Mouse (Mus musculus) lung, postnatal 36 days (tissue): ENCODE results near the gene Hoxa6.
A peak's percentile ranks its signal among the peaks of the same experiment; 100 is the strongest.

Source experiments
- DNase-seq: peaks from one replicate; pipeline ENCODE4 v3.0.0; 2022; ENCODE audit warnings: mixed read lengths

The Hoxa6 gene

DNA sequence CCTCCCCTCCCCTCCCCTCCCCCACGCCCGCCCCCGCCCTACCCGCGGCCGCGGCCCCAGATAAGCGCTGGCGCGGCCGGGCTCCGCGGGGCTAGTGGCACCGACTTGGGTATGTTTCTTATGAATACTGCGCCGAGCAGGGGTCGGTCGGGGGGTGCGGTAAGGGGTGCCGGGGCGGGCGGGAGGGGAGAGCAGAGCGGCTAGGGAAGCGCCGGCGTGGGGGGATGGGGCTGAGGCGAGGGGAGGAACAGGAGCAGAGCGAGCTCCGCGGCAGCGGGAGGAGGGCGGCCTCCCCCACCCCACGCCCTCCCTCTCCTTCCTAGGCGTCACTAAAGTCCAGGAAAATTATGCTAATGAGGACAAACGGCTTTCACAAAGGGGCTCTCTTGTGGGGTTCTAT, 32.7 kb downstream of the Hoxa6 start:
- DNase-seq = peak; percentile 54

DNA sequence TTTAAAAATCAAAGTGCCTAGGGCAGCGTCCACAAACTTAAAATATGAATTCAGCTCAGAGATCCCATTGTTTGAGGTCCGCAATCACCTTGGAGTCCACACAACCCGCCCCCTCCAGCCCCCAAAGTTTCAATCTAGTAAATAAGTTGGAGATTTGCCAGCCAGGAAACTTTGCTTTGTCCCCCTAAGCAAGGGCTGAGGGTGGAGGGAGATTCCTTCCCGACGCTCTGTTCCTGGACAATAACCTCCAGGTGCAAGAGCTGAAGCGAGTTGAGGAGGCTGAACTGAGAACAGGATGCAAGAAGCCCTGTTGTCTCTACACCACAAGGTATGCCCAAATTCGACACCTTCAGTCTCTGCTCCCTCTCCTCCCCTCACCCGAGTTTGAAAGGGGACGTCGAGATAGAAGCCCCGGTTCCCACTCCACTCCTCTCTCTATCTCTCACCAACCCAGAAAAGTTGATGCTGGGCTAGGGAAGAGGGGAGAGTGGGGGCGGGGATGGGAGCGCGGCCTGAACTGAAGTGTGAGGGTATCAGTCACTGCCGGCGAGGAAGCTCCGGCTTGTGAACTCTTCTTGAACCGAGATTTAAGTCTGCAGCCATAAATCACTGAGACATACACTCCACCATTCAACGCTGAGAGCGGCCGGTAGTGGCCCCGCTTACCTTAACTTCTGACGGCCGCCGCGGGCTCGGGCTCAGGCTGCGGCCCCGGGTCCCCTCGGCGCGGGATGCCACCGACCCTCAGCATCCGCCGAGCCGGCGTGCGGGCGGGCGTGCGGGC, 33.4 kb downstream of the Hoxa6 start:
- peak; percentile 56 for DNase-seq

DNA sequence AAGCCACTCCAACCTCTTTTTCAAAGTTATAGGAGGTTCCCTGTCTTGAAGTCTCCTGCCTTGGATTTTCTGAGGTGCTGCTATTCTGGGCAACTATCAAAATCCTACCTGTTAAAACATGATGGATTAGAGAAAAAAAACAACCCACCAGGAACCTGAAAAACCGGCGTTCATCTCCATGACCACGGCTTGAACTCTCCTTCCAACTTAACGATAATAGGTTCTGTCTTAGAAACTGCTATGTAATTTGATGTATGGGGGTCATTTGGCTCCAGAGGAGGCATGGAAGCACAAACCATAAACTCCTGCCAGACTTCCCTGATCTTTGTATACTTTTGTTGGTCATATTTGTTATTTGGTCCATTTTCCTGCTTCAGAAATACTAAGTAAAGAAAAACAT, 34.9 kb downstream of the Hoxa6 start:
- DNase-seq = no peak

DNA sequence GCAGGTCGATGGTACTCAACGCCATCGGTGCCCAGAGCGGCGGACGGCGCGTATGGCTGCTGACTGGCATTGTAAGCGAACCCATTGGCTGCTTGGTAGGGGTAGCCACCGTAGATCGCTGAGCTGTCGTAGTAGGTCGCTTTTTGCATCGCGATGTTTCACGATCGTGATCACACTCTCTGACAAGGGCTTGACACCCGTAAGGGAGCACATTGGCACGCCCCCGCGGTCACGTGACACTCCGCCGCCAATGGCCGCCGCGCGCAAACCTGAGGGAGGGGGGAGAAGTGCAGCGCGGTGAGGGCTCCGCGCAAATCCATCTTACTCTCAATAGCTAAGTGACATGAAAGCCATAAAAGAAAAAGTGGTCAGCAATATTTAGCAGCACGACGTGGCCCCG, 36.0 kb downstream of the Hoxa6 start:
- DNase-seq = peak; percentile 94

DNA sequence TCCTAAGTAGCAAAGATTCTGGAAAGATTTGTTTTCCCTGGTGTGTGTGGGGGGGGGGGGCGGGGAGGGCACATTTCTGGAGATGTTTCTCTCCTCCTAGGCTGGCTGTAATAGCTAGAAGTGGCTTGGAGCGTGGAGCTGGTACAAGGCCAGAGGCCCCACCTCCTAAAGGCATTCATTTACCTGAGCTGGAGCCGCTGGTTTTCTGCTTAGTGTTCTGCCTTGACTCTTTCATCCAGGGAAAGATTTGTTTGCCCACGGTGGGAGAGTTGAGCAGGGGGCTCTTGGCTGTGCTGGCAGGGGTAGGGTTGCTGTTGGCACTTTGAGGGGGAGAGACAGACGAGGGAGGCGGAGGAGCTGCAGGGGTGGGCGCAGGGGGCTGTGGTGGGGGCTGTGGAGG, 36.6 kb downstream of the Hoxa6 start:
- no peak for DNase-seq

DNA sequence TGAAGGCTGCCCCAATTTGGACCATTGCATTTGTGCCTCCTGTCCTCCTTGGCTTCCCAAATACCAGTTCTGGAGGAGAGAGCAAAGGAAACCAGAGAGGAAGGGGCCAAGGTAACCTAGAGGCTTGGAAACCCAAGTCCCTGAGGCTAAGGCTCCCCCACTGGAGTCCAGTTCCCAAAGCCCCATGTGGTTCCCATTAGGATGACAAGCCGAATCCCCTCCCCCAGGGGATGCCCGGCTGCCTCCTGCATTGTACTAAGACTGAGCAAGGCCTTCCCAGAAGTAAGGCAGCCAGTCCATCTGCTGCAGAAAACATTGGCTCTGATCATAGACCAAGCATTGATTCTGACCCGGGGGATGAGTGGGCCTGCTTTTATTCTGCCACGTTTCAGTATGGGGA, 37.2 kb downstream of the Hoxa6 start:
- no peak for DNase-seq

DNA sequence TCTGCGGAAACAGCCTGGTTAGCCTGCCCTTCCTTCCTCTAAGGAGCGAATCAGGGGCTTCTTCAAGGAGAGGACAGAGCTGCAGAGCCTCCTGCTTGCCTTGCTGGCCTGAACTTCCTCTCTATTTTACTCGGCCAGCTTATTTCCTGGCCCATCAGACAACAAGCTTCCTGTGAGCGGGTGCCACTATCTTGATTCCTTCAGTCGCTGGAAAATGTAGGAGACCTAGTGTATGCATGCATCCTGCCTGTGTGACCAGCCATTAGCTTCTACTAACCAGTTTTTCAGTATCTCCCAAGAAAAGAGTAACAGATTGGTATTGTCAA, 37.7 kb downstream of the Hoxa6 start:
- peak; percentile 59 for DNase-seq

DNA sequence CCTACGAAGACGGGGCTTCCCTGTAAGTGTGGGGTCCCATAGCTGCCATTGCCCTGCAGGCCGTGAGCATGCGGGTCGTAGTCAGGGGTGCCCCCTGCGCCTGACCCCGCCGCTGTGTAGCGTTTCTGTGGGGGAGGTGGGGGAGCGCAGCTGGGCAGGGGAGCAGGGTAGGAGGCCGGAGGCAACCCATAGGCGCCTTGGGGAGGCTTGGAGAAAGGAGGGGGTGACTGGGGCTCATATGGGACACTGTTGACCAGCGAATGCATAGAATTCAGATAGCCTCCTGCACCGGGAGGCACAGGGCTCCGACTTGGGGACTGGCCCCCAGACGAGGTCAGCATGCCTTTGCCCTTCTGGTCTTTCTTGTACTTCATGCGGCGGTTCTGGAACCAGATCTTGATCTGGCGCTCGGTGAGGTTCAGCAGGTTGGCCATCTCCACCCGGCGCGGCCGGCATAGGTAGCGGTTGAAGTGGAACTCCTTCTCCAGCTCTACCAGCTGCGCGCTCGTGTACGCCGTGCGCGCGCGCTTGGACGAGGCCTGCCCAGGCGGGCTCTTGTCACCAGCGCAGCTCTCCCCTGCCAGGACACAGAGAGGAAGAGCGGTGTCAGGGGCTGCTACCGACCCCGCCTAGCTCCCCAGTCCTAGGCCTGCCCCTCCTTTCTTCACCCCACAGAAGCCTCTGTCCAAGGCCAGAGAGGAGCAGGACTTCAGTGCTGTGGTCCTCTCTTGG, 38.2 kb downstream of the Hoxa6 start:
- DNase-seq = no peak

DNA sequence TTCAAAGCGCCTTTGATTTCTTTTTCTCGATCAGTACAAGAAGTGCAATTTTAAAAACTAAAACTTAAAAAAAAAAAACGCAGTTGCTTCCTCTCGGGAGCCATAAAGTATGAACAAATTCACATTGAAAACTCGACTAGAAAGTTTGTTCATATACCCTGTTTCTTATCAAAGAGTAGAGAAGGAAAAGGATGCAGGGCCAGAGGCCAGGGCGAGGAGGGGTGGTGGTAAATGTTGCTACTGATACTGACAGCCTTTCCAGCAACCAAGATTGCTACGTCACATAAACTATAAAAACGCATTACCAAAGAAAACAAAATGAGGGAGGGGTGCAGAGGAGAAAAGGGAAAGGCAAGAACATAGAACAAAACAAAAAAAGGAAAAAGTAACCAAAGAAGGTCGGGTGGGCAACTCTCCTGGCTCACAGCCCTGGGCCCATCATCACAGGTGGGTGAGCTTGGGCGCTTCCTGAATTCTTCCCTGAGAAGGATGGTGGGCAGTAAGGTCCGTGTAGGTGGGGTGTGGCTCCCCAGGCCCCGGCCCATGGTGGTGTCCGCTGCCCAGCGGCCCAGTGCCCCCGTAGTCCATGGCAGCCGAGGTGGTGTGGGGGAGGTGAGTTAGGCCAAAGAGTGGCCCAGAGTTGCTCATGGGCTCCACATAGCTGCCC, 38.9 kb downstream of the Hoxa6 start:
- no peak for DNase-seq

DNA sequence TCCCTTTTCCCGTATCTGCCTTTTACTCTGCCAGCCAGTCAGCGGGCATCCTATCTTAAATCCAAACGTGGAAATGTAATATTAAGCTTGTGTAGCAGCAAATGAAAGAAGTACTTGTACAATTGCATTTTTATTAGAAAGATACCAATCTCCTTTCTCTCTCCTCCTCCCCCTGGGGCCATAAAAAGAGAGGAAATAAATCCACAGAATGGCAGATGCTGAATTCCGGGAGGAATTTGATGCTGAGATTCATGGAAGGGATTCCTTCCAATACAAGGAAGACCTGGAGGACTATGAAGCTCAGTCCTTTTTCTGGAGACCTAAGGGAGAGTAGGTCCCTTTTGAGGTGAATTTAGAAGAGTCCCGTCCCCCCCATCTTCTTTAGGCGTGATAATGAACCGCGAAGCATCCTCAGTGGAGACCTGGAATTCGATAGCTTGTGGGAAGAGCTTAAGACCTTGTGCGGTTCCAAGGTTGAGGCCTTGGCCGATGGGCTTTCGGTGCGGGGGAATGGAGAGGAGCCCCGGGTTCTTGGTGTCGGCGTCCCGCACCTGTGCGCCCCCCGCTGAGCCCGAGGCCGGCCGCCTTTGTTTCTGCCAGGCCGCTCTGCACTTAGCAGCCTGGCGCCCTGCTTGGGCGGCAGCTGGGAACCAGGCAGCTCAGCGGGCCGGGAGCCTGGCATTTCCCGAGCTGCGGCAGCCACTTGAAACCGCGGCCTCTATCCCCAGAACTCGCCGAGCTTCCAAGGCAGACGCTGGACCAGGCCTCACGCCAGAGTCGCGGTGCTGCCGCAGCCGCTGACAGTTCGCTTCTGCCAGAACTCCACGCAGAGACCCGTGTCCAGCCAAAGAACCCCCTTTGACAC, 40.1 kb downstream of the Hoxa6 start:
- DNase-seq = no peak

DNA sequence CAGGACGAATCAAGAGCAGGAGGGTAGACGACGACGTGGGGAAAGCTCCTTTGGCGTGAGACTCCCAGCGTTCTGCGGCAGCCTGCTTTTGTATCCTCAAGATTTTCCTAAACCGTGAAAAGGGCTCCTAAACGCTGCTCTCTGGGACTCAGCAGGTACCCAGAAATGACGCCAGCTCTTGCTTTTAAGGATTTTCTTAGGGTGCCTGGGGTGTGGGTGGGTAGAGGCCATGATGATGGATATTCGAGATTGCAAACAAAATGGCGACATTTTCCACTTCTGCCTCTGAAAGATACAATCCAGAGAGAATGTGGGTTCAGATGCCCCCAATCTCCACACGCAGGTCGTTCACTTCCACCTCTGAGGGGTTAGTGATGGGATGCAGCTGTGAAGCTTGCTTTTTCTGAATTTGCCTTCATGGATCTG, 40.8 kb downstream of the Hoxa6 start:
- DNase-seq = no peak

DNA sequence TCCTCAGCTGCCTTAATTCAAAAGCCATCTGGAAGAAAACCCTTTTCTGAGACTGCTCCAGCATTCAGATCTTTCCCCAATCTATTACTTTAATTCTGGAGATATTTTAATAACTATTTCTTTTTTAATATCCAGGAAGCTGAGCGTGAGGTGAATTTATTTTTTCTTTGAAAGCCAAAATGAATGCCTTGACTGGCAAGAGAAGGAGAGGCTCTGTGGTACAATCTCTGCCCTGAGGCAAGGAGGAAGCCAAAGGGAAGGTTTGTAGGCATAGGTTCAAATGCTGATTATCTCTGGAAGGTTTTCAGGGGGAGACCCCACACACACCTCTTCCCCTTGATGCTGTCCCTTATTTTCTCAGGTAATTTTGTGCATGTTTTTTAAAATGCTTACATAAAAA, 41.3 kb downstream of the Hoxa6 start:
- DNase-seq = no peak

DNA sequence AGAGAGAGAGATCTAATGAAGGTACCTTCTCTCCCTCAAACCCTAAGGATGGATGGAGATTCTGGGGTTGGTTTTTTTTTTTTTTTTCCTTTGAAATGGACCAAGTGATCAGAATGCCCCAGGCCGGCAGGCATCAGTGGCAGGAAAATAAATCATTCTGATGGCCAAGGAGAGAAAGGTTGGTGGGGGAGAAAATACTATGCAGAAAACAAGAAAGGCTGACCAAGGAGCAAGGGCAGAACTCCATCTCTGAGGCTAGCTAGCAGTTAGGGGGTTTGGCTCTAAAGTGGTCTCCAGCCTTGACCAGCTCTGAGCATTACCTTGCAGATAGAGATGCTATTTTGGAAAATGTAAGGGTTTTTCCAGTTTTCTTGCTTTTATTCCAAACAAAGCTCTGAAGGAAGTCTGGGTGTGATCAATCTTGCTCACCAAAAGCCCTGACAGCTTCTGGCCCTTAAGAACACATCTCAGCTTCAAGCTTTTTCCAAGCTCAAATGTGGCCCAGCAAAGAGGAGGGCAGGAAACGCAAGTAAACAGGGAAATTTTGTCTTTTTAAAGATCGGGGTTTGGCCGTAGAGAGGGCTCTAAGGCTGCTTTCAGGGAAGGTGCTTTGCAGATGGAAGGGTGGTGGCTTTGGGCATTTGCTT, 42.0 kb downstream of the Hoxa6 start:
- no peak for DNase-seq

DNA sequence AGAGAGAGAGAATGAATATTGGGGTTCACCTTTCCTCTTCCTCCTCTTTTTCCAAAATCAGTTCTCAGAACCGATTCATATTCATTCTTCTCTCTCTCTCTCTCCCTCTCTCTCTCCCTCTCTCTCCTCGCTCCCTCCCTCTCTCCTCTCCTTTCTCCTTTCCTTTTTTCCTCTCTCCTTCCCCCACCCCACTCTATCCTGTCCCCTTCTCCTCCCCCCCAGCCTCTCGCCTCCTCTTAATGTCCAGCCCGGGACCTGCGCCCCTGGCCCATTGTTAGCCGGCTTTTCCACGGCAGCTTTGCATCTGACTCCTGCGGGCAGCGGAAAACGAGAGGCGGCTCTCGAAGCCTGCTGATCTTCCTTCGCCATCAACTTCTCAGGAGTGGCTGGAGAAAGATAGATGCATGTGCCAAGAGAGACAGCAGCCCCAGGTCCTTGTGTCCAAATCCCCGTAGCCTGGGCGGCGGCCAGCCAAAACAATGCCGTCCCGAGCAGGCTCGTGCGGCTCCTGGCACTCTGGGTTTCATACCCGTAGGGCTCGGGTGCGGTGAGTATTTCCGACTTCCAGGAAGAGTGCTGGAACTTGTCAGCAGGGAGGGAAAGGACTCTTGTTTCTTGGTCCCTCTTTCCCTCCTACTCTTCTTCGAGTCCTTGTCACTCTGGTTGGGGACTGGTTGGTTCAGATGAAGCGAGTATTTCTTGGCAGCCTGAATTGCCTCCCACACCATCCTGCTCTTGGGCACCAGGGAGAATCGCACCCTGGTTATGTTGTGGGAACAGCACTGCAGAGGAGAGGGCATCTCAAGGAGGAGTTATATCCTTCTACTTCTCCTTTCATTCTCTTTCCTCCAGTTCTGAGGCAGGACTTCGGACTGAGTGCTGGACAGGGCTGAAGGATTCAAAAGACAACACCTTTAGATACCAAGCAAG, 42.8 kb downstream of the Hoxa6 start:
- DNase-seq = peak; percentile 62

DNA sequence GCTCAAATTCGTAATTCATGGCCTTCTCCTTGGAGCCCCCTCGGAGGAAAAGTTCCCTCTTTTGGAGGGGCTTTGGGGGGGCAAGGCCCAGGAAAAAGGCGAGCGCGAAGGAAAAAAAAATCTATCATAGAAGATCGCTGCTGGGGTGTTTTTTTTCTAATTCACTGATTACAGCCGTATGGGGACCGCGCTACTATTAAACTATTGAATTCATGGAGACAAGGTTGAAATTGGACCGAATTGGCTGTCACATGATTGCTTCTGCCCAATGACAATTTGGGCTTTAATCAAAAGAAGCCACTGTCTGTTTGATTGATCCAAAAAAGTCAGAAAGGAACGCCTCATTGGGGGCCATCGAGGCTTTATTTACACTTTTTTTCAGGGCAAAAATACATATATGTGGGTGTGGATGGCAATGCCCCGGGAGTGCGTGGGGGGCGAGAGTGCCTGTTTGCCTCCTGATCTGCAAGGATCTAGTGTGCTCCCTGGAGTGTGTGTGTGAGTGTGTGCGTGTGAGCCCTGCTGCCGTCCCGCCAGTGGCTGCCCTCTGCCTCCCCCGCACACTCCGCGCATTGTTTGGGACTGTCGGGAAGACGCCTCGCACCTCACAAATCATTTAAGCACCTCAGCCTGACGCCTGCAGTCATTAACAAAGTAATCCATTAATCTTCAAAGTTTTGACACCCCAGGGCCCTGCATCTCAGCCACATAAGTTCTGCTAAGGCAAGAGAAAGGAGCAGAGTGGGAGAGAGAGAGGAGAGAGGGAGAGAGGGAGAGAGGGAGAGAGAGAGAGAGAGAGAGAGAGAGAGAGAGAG, 43.7 kb downstream of the Hoxa6 start, which contains the start of gene Hoxa2:
Gene Hoxa2 (minus strand): TSS at position 206 of the 815 bp plus-strand sequence.
- peak; percentile 63 for DNase-seq

DNA sequence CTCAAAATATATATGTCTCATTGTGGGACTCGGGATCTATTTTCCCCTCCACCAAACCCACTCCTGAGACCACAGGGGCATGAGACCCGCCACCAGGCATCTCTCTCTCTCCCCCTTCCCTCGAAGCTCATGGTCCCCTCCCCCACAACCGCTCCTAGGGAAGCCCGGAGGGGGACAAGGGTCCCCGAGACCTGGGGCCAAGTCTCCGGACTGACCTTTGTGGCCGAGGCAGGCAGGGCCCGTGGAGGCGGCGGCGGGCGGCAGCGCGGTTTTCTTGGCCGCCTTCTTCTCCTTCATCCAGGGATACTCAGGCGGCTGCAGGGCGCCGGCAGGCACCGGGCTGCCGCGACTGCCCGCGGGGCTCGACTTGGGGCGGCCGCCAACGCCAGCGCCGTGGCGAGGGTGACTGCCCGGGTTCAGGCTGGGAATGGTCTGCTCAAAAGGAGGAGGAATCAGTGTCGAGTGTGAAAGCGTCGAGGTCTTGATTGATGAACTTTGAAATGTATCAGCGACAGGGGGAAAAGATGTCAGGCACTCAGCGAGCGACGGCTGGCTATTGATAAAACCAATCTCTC, 44.4 kb downstream of the Hoxa6 start:
- no peak for DNase-seq

DNA sequence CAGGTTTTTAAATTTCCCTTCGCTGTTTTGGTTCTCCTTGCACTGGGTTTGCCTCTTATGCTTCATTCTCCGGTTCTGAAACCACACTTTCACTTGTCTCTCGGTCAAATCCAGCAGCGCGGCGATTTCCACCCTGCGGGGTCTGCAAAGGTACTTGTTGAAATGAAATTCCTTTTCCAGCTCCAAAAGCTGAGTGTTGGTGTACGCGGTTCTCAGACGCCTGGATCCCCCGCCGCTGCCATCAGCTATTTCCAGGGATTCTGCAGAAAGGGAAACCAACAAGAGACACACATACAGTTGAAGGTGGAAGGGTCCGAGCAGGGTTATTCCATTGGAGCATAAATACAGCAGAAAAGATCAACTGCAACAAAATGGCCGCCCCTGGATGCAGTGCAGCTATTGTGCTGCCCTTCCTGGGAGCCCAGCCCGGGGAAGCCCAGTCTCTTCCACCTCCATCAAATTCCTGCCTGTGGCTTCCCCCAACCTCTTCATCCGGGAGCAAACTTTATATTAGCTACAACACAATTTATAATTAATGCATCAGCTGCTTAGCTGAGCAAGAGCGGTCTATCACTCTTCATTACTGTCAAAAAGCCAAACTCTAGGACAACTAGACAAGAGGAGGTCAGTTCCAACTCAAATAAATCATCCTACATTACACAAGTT, 45.0 kb downstream of the Hoxa6 start:
- no peak for DNase-seq

DNA sequence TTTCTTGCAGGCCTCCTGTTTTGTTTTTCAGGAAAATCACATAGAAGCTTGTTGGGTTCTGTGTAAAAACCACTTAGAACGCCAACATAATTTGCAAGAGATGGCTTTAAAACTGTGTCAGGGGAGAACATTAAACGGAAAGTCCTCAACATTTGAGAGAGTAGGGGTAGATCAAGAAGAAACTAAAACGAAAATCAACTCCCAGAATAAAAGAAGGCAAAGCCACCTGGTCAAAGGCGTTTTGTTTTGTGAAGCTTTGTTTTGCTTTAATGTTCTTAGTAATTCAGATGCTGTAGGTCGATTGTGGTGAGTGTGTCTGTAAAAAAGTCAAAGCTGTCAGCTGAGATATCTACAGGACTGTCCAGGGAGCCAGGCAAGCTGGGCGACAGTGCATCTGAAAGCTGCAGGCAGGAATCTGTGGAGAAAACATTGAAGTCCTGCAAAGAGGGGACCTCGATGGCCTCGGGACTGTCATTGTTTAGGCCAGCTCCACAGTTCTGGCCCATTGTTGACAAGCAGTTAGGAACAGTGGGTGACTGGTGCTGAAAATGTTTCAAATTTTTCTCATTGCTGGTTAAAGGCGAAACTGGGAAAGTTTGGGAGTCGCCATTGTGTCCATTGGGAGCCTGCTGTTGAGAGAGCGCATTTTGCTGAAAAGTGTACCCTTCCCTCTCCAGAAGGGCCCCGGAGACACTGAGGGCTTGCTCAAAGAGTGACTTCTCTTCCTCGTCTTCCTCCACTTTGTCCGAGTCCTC, 45.7 kb downstream of the Hoxa6 start:
- no peak for DNase-seq

DNA sequence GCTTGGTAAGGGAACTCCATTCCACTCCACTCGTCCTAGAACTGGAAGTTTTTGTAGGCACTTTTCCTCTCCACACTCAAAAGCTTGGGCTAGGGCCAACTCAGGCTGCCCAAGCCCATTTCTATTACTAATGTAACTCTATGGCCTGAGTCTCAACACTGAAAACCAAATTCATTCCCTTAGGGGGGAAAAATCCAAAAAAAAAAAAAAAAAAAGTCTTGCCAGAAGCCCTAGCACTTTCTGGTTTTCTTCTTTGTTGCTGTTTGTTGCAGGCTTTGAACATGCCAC, 46.5 kb downstream of the Hoxa6 start:
- DNase-seq = no peak
